Mouse (Mus musculus): ENCODE measurements around the gene Tmem9.

The Tmem9 gene

DNA sequence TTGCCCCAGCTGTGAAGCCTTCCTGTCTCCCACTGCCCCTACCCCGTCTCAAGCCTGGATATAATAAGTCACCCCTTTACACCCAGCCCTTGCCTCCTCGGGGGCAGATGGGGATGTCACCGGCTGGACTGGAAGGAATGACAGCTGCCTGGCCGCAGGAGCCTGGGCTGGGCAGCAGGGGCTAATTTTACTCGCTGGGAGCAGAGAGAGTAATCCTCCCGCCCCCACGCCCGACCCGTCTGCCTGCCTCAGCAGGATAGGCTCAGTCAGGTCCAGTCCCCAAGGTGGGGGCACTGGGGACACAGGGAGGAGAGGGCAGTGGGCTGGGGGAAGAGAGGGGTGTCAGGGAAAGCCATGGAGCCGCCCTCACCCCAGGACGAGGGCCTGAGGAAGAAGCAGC lies 44.6 kb downstream of the Tmem9 start, which contains the start of gene Cacna1s:
TSS of gene Cacna1s (plus strand) at position 204 of the 400 bp plus-strand sequence.
- ChIA-PET POLR2A (interaction anchor here in 2 of 4 experiments (0.6 to 1.8 kb wide), 4 partner anchors 13 to 70 kb away, joined by 3 to 5 read pairs (median 4); no protein-coding TSS in a partner anchor), CTCF (interaction anchor here in 2 of 4 experiments (1.0 to 2.5 kb wide), 9 partner anchors 9 to 482 kb away, joined by 3 to 17 read pairs (median 6); no protein-coding TSS in a partner anchor)

DNA sequence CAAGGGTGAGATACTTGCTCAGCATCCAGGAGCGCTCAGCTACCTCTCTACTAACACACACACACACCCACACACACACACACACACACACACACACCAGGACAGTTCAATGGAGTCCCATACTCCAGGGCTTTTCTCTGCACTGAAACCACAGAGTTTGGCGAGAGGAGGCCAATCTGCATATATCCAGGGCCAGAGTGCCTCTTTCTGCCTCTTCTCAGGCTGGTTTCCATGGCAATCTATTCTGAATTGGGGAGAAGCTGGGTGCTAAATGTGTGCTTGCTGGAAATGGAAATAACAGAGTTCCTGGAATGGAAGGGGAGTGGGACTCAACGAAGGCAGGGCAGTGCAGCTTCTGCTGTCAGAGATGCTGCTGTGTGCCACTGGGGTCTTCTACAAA lies 47.8 kb downstream of the Tmem9 start:
- CTCF ChIA-PET, result interaction anchor here (0.6 to 1.5 kb wide), 7 partner anchors 9 to 470 kb away, joined by 3 to 4 read pairs (median 4); no protein-coding TSS in a partner anchor

DNA sequence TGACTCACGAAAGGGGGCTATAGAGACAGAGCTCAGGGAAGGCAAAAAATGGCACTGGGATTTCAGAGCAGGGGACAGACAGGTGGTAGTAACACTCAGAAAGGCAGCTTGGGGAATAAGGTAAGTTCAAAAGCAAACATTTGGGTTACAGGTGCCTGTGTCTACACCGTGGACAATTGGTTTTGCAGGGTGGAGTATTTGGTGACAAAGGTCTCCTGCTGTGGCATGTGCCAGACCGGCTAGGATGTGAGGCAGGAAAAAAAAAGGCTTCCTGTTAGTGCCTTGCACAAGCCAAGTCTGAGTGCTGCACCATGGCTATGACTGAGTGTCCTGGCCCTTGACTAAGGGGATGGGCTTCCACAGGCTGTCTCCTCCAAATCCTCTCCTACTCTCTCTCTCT lies 50.6 kb downstream of the Tmem9 start:
- POLR2A ChIA-PET, result no interaction called here
- CTCF ChIA-PET, result interaction anchor here in 3 of 4 experiments (0.6 to 1.3 kb wide), 3 partner anchors 9 to 100 kb away, joined by 3 to 9 read pairs (median 5); no protein-coding TSS in a partner anchor

More for the DNA sequence above, 47.8 kb downstream of the Tmem9 start:
- POLR2A ChIA-PET, result interaction anchor here in 2 of 4 experiments (0.7 to 1.0 kb wide), 2 partner anchors 20 to 290 kb away, joined by 3 read pairs; no protein-coding TSS in a partner anchor

DNA sequence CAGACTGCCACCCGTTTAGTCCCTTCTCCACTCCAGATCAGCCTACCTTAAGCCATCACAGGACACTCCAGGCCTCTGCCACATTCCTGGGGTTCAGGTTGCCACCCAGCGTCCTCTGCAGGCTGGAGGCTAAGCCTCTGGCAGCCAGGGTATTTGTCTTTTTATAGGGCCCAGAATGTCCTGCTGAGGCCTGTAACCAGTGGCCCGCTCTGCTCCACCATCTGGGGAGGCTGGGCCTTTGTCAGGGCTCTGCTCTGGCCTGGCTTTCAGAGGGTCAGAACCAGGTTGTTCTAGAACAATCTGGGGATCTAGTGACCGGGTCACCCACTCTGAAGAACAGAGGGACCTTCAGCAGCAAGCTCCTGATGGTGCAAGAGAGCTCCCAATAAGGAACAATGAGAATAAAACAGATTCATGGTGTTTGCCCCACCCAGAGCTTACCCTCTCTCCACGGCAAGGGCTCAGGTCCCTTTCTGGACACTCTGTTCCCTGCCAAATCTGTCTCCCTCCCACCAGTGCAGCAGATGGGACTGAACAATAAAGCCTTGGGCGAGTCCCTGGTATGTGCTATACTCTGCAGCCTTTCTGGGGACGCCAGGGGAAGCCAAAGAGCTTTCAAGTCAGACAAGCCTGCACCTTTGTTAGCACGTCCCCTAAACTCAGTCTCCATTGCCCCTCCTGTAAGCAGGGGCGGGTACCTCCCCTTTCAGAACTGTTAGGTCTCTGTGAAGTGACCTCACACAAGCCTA lies 53.3 kb downstream of the Tmem9 start:
- ChIA-PET POLR2A (no interaction called here), CTCF (interaction anchor here in 2 of 4 experiments (0.6 to 1.4 kb wide), 14 partner anchors 10 to 391 kb away, joined by 3 to 13 read pairs (median 4); partner anchors contain the start of genes Ascl5 (in 1 of the 2) and Kif21b (in 1 of the 2))

DNA sequence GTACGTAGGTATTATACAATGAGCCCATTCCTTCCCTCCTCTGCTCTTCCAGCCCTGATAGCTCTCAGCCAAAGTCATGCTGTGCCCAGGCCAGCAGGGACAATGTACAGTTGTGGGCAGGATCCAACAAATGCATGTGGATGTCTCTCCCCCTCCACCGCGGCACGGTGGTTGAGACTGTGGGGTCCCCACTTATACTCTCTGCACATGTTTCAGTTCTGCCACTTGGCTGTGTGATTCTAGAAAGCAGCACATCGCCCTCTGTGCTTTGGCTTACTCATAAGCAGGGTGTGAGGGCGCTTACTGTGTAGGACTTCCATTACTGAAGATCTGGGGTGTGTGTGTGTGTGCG lies 53.8 kb downstream of the Tmem9 start:
- ChIA-PET POLR2A (no interaction called here), CTCF (interaction anchor here in 2 of 4 experiments (0.6 to 1.4 kb wide), 13 partner anchors 10 to 392 kb away, joined by 3 to 13 read pairs (median 4); partner anchors contain the start of genes Ascl5 (in 1 of the 2) and Kif21b (in 1 of the 2))

DNA sequence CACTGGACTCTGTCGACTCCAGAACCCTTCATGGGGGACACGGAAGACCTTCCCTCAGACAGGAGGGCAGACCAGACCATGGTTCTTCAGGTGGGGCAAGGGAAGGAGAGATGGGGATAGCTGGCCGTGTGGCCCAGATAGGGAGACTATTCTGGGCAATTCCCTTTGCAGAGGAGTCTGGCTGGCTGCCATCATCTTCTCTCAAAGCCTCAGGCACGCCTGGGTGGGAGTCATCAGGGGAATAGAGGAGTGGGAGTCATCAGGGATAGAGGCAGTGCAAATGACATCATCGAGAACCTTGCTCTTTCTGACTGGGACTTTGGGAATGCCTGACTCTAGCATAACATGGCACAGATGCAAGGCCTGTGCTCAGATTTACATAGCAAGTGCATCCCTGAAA lies 56.0 kb downstream of the Tmem9 start:
- CTCF ChIA-PET, result interaction anchor here in 2 of 4 experiments (1.0 to 2.1 kb wide), 2 partner anchors 13 to 16 kb away, joined by 3 to 7 read pairs; partner anchors contain the start of gene Ascl5 (in 1 of the 2)
- POLR2A ChIA-PET, result no interaction called here

DNA sequence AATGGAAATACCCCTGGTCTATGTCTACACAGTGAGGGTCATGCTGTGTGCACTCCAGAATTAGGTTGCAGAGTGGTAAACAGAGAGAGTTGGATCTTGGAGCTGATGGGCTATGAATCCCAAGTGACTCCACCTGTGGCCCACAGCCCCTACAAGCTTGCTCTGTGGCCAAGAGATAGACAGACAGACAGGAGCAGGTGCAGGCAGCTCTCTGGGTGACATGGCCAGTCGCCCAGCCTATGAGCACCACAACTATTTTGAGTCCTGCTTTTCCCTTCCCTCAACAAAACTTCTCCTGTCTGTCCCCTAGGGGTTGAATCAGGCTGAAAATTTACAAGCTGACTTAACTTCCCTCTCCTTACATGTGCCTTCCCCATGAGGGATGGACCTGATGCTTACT lies 58.7 kb downstream of the Tmem9 start:
- POLR2A ChIA-PET, result interaction anchor here in 1 of 4 experiments (0.7 to 1.8 kb wide), 2 partner anchors 14 to 1067 kb away, joined by 3 to 5 read pairs; partner anchors contain the start of gene Cacna1s
- CTCF ChIA-PET, result interaction anchor here in 3 of 4 experiments (0.5 to 0.9 kb wide), 3 partner anchors 115 to 855 kb away, joined by 3 to 4 read pairs (median 3); no protein-coding TSS in a partner anchor

DNA sequence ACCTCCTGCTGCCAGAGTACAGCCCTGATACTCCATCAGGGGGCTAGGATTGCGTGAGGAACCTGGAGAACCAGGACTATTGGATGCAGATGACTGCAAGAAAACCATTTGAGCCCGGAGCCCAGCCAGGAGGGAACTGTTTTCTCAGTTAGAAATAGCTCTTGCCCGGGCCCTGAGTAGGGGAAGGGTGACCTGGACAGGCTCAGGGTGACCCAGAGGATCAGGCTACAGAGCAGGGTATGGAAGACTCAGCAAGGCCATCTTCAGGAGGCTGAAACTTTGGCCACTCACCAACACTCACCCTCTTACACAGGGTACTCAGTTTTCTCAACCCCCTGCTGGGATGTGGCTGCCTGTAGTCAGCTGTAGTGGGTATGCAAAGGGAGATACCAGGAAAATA lies 59.6 kb downstream of the Tmem9 start:
- ChIA-PET POLR2A (interaction anchor here in 1 of 4 experiments (0.6 to 1.0 kb wide), 2 partner anchors 16 to 266 kb away, joined by 3 to 4 read pairs; partner anchors contain the start of gene Cacna1s), CTCF (interaction anchor here in 3 of 4 experiments (0.6 to 1.7 kb wide), 3 partner anchors 9 to 106 kb away, joined by 3 to 7 read pairs (median 6); no protein-coding TSS in a partner anchor)

DNA sequence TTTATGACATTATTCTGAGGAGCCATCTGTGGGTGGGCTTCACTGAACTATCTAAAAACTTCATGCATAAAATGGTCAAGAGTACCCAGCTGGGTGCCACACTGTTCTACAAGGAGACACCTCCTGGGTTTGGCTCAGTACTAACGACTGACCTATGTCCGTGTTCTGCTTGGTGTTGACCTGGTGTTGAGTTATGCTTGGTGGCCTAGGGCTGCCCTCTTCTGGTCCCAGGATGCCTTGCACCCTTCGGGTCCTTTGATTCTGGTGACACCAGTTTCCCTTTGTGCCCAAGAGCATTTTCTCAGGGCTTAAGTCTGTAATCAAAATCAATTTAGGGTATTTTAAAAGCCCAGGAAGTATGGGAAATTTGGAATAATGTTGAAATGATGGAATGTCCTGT lies 68.1 kb downstream of the Tmem9 start:
- POLR2A ChIA-PET, result no interaction called here
- CTCF ChIA-PET, result interaction anchor here in 2 of 4 experiments (1.0 to 1.2 kb wide), 2 partner anchors 15 to 31 kb away, joined by 3 read pairs; no protein-coding TSS in a partner anchor

DNA sequence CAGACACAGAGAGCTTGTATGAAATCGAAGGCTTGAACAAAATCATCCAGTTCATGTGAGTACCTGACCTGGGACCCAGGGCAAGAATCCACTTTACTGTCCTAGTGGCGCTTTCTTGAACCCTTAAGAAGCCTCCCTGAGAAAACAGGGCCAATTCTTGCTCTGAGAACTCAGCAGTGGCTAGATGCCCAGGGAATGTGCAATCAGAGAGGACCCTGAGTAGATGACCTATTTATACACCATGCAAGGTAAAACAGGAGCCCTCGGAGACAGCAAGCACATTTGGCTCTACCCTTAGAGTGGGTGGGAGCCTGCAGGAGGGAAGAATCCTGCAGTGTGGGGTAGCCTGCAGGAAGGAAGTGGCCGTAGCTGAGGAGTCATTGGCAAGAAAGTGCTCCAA lies 69.7 kb downstream of the Tmem9 start:
- POLR2A ChIA-PET, result no interaction called here
- CTCF ChIA-PET, result no interaction called here

DNA sequence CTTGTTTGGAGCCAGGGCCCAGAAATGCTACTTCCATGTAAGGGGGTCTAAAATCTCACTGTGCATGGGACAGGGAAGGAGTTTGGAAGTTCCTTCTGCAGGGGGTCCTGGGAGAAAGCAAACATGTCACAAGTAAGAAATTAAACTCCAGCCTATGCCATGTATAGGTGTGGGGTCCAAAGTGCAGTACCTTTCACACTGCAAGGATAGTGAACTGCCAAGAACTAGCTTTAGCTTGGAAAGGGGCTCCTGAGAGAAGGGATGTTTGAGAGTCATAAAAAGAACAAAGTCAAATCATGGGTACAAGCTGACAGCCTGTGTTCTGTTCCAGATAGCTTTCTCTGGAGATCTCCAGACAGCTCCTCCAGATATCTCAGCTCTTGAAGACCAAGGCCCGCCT lies 73.2 kb downstream of the Tmem9 start:
- ChIA-PET CTCF (interaction anchor here in 1 of 4 experiments (1.7 kb wide), 1 partner anchor 94 kb away, joined by 3 read pairs; no protein-coding TSS in a partner anchor), POLR2A (interaction anchor here in 1 of 4 experiments (1.0 to 1.2 kb wide), 2 partner anchors 18 to 49 kb away, joined by 3 read pairs; no protein-coding TSS in a partner anchor)

Data from embryonic stem cell, embryonic (primary cell).